Mouse (Mus musculus) hindbrain, embryonic 16.5 days (tissue): ENCODE measurements around the gene Slmap. TPM values are rescaled to one million over a fixed set of nuclear protein-coding genes. Genes with fewer than 3 reads are reported as not detected.

Source experiments
- ATAC-seq: fragments of 200-750 bp; cut with Nextera tagmentation; 2 replicates; pipeline ENCODE4 v1.8.0; 2017; ENCODE audit warnings: moderate TSS enrichment, moderate library complexity
- H3K27ac ChIP-seq: fragments of 300-500 bp; sonication (generic); 2 replicates; pipeline ENCODE4 v1.5.1; 2014; ENCODE audit warnings: low read depth, mild to moderate bottlenecking, control low read depth, low read length, moderate library complexity
- H3K27me3 ChIP-seq: fragments of 300-500 bp; sonication (generic); replicated peaks from 2 replicates; pipeline ENCODE4 v1.6.1; 2014; ENCODE audit warnings: low read length; ENCODE audit not compliant: control insufficient read depth, insufficient read depth
- H3K36me3 ChIP-seq: fragments of 300-500 bp; sonication (generic); 2 replicates; pipeline ENCODE4 v1.6.1; 2014; ENCODE audit warnings: mild to moderate bottlenecking, low read length, moderate library complexity, mixed read lengths; ENCODE audit not compliant: control insufficient read depth, insufficient read depth
- H3K4me1 ChIP-seq: fragments of 300-500 bp; sonication (generic); 2 replicates; pipeline ENCODE4 v1.6.1; 2014; ENCODE audit warnings: low read depth, low read length; ENCODE audit not compliant: control insufficient read depth, insufficient read depth
- H3K4me2 ChIP-seq: fragments of 300-500 bp; sonication (generic); 2 replicates; pipeline ENCODE4 v1.6.1; 2014; ENCODE audit warnings: mild to moderate bottlenecking, low read length, control low read depth, moderate library complexity
- H3K4me3 ChIP-seq: fragments of 300-500 bp; sonication (generic); 2 replicates; pipeline ENCODE4 v1.5.1; 2014; ENCODE audit warnings: mild to moderate bottlenecking, low read length, control low read depth, moderate library complexity
- H3K9ac ChIP-seq: fragments of 300-500 bp; sonication (generic); 2 replicates; pipeline ENCODE4 v1.6.1; 2014; ENCODE audit warnings: low read depth, mild to moderate bottlenecking, control low read depth, low read length, moderate library complexity
- H3K9me3 ChIP-seq: fragments of 300-500 bp; sonication (generic); 2 replicates; pipeline ENCODE4 v1.6.1; 2014; ENCODE audit warnings: mild to moderate bottlenecking, low read length, moderate library complexity; ENCODE audit not compliant: control insufficient read depth
- WGBS: fragments of 180-500 bp; shearing (Covaris S2); extraction: QIAGEN DNeasy Blood & Tissue Kit; methylation state at CpG from one replicate; pipeline ENCODE4 v1.1.7; 2014; 5-methylcytosine and 5-hydroxymethylcytosine counted together
- polyA plus RNA-seq: library from polyadenylated mRNA; unstranded; fragments of >200 nt; fragmentation: Nextera tagmentation; extraction: Ambion mirVana; gene quantifications from 2 replicates; pipeline ENCODE4 v1.2.1, GENCODE M21; 2015

Gene Slmap
- polyA plus RNA-seq, 1 experiment from 2014 or later: 11.4 TPM

GRCm38 (mm10) chr14:26465898-26466297, 68.8 kb downstream of the Slmap start:
- Histone ChIP-seq H3K9me3 (no peaks in the 10 kb centered on the region), H3K36me3 (peaks cover 5% of the 10 kb centered on the region), H3K9ac (no peak overlapping the region), H3K4me1 (no peaks in the 10 kb centered on the region), H3K4me2 (no peak overlapping the region), H3K27ac (no peak overlapping the region), H3K4me3 (no peak overlapping the region), H3K27me3 (no peaks in the 10 kb centered on the region)
- no peak for ATAC-seq
- WGBS: 82% methylated on average over 6 of the region's 6 CpGs

GRCm38 (mm10) chr14:26459516-26459915, 75.2 kb downstream of the Slmap start:
- H3K9ac ChIP-seq: no peak overlapping the region
- no peak overlapping the region for H3K4me2 ChIP-seq
- H3K36me3 ChIP-seq: peaks cover 10% of the 10 kb centered on the region
- no peaks in the 10 kb centered on the region for H3K4me1 ChIP-seq
- no peak for ATAC-seq
- no peak overlapping the region for H3K4me3 ChIP-seq
- H3K9me3 ChIP-seq: no peaks in the 10 kb centered on the region
- H3K27ac ChIP-seq: no peak overlapping the region
- no peaks in the 10 kb centered on the region for H3K27me3 ChIP-seq

DNA sequence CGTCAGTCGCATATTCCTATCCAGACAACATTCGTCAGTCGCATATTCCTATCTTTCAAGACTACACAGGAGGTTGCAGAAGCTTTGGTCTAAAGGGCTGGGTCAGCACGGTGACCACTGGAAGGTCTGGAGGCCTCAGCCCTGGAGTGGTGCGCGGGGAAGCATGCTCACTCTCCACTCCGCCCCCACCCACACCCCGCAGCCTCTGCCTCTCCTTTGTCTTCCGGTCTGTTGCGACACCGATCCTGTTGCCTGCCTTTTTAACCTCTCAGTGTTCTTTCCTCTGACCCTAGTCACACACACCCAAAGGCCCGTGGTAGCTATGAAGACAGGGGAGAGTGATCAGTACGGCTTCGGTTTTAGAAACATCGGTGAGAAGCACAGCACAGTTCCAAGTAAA, 79.9 kb downstream of the Slmap start:
- H3K27me3 ChIP-seq: no peaks in the 10 kb centered on the region
- no peak for ATAC-seq
- H3K4me2 ChIP-seq: no peak overlapping the region
- 51% methylated on average over 16 of the region's 16 CpGs for WGBS
- no peaks in the 10 kb centered on the region for H3K9me3 ChIP-seq
- H3K27ac ChIP-seq: no peak overlapping the region
- H3K36me3 ChIP-seq: peaks cover 3% of the 10 kb centered on the region; the same call in 1 of the 2 replicates
- H3K9ac ChIP-seq: no peak overlapping the region
- H3K4me1 ChIP-seq: no peaks in the 10 kb centered on the region
- H3K4me3 ChIP-seq: no peak overlapping the region

GRCm38 (mm10) chr14:26450036-26450800, 84.5 kb downstream of the Slmap start:
- peak overlapping the region; percentile 35 for H3K4me2 ChIP-seq
- no peaks in the 10 kb centered on the region for H3K36me3 ChIP-seq
- peak; percentile 64; the same call in 1 of the 2 replicates for ATAC-seq
- 20% methylated on average over 16 of the region's 16 CpGs for WGBS
- H3K27ac ChIP-seq: no peak overlapping the region
- H3K27me3 ChIP-seq: no peaks in the 10 kb centered on the region
- H3K4me3 ChIP-seq: no peak overlapping the region
- H3K9me3 ChIP-seq: no peaks in the 10 kb centered on the region
- no peaks in the 10 kb centered on the region for H3K4me1 ChIP-seq
- no peak overlapping the region for H3K9ac ChIP-seq

DNA sequence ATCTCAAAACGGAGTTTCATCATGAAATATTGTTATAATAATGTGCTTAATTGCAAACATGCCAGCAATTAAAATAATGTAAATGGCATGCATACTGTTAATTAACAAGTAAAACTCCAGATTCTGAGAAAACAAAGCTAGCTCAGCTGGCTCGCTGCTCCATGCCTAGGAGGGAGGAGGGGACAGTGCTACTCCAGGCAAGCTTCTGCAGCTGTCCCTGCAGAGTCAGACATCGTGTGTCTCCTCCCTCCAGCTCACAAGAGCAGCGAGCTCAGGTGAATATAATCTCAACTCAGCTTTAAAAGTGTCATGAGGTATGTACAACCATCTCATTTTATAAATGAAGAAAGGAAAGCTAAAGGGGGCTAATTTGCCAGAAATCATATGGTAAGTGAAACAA, 86.2 kb downstream of the Slmap start:
- H3K27me3 ChIP-seq: no peaks in the 10 kb centered on the region
- no peaks in the 10 kb centered on the region for H3K4me1 ChIP-seq
- H3K9ac ChIP-seq: no peak overlapping the region
- no peak for ATAC-seq
- H3K9me3 ChIP-seq: no peaks in the 10 kb centered on the region
- no peak overlapping the region for H3K4me2 ChIP-seq
- H3K36me3 ChIP-seq: no peaks in the 10 kb centered on the region
- H3K4me3 ChIP-seq: no peak overlapping the region
- no peak overlapping the region for H3K27ac ChIP-seq
- 51% methylated on average over 4 of the region's 4 CpGs for whole genome bisulfite sequencing

DNA sequence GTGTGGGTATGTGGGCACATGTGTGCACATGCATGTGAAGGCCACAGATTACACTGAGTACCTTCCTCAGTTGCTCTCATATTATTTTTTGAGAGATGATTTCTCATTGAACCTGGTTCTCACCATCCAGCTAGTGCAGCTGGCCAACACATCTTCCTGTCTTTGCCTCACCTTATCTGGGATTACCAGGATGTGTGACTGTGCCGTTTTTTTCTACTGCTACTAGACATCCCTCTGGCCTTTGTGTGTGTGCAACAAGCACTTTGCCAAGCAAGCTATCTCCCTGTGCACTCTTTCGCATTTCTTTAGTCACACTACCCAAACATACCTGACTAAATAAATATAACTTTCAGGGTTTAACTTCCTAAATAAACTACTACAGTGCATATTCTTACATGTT, 87.5 kb downstream of the Slmap start:
- no peak overlapping the region for H3K4me2 ChIP-seq
- H3K36me3 ChIP-seq: no peaks in the 10 kb centered on the region
- H3K9me3 ChIP-seq: no peaks in the 10 kb centered on the region
- H3K27me3 ChIP-seq: no peaks in the 10 kb centered on the region
- no peak overlapping the region for H3K4me3 ChIP-seq
- 92% methylated on average over 2 of the region's 2 CpGs for WGBS
- ATAC-seq: no peak
- no peak overlapping the region for H3K27ac ChIP-seq
- H3K9ac ChIP-seq: no peak overlapping the region
- H3K4me1 ChIP-seq: no peaks in the 10 kb centered on the region

- 82% methylated on average over 3 of the region's 3 CpGs for WGBS
- Histone ChIP-seq H3K27ac (no peak overlapping the region), H3K4me3 (no peak overlapping the region), H3K27me3 (no peaks in the 10 kb centered on the region), H3K36me3 (no peaks in the 10 kb centered on the region), H3K9me3 (no peaks in the 10 kb centered on the region), H3K4me2 (no peak overlapping the region), H3K4me1 (no peaks in the 10 kb centered on the region), H3K9ac (no peak overlapping the region)
- ATAC-seq: no peak
Observed at GRCm38 (mm10) chr14:26446538-26446937, 88.2 kb downstream of the Slmap start.

- Histone ChIP-seq H3K4me3 (no peak overlapping the region), H3K9me3 (no peaks in the 10 kb centered on the region), H3K4me1 (no peaks in the 10 kb centered on the region), H3K27ac (no peak overlapping the region), H3K4me2 (no peak overlapping the region), H3K9ac (no peak overlapping the region), H3K27me3 (no peaks in the 10 kb centered on the region), H3K36me3 (0 out of 2 replicates have a peak, but pooled peaks cover 2% of the 10 kb centered on the region)
- no peak for ATAC-seq
- 78% methylated on average over 6 of the region's 6 CpGs for WGBS
Observed at GRCm38 (mm10) chr14:26442534-26442933, 92.2 kb downstream of the Slmap start.

- H3K27me3 ChIP-seq: no peaks in the 10 kb centered on the region
- no peak for ATAC-seq
- H3K4me1 ChIP-seq: no peaks in the 10 kb centered on the region
- H3K4me3 ChIP-seq: no peak overlapping the region
- no peak overlapping the region for H3K4me2 ChIP-seq
- no peak overlapping the region for H3K27ac ChIP-seq
- no peak overlapping the region for H3K9ac ChIP-seq
- H3K36me3 ChIP-seq: 0 out of 2 replicates have a peak, but pooled peaks cover 2% of the 10 kb centered on the region
- H3K9me3 ChIP-seq: no peaks in the 10 kb centered on the region
- WGBS: 85% methylated on average over 2 of the region's 2 CpGs
Observed at GRCm38 (mm10) chr14:26441041-26441812, 93.5 kb downstream of the Slmap start.
